Mouse (Mus musculus): Measurements from ENCODE around the gene Zbtb9. TPM values are rescaled to one million over a fixed set of nuclear protein-coding genes. Genes with fewer than 3 reads are reported as not detected.

Gene Zbtb9
- 6.2 and 8.2 TPM in 2 replicates for polyA plus RNA-seq (2015; fragmentation: Nextera tagmentation; extraction: Ambion mirVana)

DNA sequence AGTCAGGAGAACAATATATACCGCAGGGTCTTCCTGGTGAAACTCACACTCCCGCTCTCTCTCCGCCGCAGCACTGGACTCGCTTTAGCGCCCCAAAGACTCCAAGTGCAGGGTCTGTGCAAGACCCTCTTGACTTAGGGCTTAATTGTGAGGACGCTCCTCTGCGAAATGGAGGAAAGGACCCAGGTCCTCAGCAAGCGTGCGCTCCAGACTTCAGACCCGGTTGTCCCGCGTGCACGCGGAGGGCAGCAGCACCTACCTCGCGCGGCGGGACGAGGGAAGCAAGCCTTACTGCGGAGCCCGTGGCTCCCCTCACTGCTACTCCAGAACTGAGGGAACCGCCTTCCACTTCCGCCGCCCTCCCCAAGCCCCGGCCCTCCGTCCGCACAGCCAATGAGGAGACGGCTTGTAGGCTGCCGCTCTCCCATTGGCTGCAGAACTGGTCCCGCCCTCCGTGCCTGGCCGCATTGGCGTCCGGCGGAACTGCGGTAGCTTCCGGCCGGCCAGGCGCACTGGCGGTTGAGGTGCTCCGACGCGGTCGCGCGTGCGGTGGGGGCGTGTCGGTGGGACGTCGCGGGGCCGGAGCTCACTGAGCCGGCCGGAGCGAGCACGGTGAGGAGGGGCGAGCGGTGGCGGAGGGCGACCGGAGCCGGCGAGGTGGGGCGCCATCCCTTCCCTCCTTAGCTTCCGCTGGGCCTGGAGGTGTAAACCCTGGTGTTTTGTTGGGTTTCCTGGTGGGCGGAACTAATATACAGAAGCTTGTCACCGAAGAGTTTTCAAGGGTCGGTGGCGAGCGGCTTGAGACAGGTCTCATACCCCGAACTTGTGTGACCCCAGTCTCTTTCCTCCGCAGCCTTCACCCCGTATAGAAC lies at the start of gene Zbtb9:
Gene Zbtb9 (plus strand): TSS at position 465 of the 872 bp plus-strand sequence.

DNA sequence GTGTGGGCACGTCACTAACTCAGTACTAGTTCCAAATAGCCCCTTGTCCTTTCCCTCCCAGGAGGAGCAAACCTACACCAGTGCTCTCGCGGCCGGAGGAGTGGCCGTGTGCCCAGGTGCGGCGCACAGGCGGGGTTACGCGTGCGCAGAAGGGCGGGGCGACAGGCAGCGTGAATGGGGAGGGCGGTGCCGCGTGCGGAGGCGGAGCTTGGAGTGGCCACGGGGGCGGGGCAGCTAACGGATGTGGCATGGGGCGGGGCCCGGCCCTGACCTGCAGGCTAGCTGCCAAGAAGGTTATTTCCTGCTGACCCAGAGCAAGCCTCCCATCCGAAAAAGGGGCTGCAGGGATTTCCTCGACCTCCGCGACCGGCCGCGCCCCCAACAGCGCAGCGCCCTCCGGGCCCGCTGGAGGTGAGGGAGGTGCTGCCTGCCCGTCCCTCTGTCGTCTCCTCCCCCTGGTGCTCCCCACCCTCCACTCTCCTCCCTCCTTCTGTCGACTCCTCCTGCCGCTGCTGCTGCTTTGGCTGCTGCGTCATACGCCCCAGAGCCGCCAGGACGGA lies 40.0 kb upstream of the Zbtb9 start, which contains the start of gene Phf1:
Gene Phf1 (plus strand): TSS at position 214 of the 560 bp plus-strand sequence.

DNA sequence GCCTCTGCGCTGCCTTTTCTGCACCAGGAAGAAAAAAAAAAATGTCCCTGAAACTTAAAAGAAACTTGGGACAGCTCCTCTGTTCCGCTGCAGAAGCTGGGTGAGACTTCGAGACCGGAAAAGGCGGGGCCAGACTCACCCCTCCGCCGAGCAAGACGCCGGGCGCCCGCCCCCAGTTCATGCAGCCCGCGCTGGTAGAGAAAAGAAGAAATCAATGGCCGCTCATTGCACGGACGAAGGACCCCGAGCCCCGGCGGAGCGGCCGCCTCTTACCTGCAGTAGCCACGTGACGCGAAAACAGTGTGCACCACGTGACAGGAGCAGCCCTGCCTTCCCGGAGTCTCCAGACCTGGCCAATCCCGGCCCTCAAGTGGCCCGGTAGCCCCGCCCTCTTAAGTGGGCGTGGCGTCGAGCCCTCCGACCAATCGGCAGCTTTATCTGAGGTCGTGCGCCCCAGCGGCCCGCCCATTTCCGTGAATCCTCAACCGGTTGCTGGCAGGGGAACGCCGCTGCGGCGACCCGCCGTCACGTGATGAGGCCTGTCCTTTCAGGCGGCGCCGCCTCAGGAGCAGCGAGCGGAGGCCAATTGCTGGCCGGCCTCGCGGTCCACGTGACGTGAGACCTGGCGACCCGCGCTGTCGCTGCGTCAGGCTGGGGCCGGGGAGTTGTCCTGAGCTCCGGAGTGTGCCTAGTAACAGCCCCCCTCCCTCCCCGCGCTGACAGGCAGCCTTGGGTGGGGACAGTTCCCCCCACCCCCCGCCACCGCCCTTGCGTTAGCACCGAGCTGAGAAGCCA lies 33.6 kb upstream of the Zbtb9 start, which contains the start of gene Cuta:
Gene Cuta (minus strand): TSS at position 392 of the 795 bp plus-strand sequence.

DNA sequence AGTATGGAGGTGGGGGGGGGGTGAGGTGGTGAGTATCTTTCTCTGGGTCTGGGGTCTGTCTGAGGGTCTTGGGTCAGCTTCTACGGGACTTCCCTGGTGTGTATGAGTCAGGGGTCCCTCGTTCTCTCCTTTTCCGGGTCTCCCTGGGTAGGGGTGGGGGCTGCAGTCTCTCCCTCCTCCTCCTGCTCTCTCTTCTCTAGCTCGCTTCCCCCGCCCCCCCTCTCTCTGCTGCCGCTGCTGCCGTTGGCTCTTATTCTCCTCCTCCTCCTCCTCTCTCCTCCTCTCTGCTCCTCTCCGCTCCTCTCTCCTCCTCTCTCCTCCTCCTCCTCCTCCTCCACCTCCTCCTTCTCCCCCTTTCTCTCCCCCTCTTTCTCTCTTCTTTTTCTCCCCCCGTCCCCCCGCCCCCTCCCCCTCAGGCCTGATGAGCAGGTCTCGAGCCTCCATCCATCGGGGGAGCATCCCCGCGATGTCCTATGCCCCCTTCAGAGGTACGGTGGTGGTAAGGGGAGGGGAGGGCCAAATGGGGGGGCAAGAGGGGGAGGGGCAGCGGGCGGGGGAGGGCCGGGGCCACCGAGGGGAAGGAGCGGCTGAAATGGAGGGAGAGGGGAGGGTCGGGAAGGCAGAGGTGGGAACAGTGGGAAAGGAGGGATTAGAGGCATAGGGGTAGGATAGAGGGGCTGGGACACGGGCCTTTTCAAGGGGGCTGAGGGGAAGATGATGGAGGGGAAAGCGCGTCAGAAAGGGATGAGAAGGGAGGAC lies 31.8 kb upstream of the Zbtb9 start, which contains the start of gene Syngap1:
Gene Syngap1 (plus strand): TSS at position 223 of the 759 bp plus-strand sequence.

DNA sequence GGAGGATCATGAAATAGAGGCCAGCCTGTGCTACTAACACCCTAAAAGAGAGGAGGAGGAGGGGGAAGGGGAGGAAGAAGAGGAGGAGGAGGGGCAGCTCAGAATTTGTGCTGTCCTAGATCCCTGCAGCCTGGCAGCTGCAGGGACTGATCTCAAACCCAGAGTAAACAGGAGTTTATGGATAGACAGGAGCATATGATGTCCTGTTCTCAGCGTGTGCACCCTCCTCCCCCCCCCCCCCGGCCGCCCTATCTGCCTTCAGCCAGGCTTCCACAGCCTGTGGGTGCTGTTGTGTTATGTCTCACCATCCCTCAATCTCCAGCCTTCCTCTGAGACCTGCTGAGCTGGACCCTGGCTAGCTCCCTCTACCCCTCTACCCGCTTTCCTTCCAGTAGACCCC lies 55.9 kb downstream of the Zbtb9 start, which contains the start of gene Bak1:
Gene Bak1 (minus strand): TSS at position 101 of the 400 bp plus-strand sequence.

DNA sequence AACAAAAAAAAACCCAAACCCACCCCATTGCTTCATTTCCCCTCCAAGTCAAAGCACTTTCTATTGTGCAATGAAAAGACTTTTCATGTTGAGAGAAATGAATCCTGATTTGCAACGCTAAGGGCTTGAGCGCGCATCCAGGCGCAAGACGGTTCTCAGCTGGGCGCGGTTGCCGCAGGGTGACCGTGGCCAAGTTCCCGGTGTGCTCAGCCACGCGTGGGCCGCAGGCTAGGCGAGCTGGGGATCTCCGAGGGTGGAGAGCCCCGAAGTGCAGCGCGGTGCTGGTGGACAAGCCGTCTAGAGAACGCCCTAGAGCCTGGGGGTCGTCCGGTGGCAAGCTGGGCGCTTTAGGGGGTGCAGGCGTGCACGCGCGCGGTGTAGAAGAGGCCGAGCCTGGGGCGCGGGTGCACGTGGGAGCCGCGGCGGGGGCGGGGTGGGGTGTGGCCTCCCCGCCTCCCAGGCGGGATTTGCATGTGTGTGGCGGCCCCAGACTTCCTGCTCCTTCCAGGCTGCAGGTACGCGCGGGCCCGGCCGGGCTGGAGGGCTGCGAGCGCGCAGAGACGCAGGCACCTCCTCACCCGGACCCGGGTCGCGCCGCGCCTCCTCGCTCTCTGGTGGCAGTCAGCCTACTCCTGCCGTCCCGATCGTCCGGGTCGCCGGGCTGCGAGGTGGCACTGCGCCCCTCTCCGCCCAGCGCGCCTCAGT lies 84.0 kb downstream of the Zbtb9 start, which contains the start of gene Itpr3:
Gene Itpr3 (plus strand): TSS at position 493 of the 705 bp plus-strand sequence.

Small RNAs within 50 kb of the gene (microRNA-seq; reads per million reads assigned to microRNA genes)
- gene Mir3083 (ENCODE audit: borderline replicate concordance, insufficient number of aligned reads) (not detected), gene Mir6968 (ENCODE audit: borderline replicate concordance, insufficient number of aligned reads) (not detected)

Other genes with a start within 250 kb of the Zbtb9 start
- 28.5 and 29.8 TPM in 2 replicates for gene Bnip1, start 192.1 kb upstream of the Zbtb9 start, polyA plus RNA-seq (2015; fragmentation: Nextera tagmentation; extraction: Ambion mirVana)
- not detected in 2 replicates for gene Nkx2-5, start 128.2 kb upstream of the Zbtb9 start, polyA plus RNA-seq (2015; fragmentation: Nextera tagmentation; extraction: Ambion mirVana)
- gene Kifc5b, start 56.1 kb upstream of the Zbtb9 start, polyA plus RNA-seq (2015; fragmentation: Nextera tagmentation; extraction: Ambion mirVana) = 1.5 and 2.2 TPM in 2 replicates
- 15.3 and 21.3 TPM in 2 replicates for gene Phf1, start 40.1 kb upstream of the Zbtb9 start, polyA plus RNA-seq (2015; fragmentation: Nextera tagmentation; extraction: Ambion mirVana)
- gene Cuta, start 33.6 kb upstream of the Zbtb9 start, polyA plus RNA-seq (2015; fragmentation: Nextera tagmentation; extraction: Ambion mirVana) = 159 and 209 TPM in 2 replicates
- 0.65 and 0.99 TPM in 2 replicates for gene Syngap1, start 31.9 kb upstream of the Zbtb9 start, polyA plus RNA-seq (2015; fragmentation: Nextera tagmentation; extraction: Ambion mirVana)
- 4.3 and 5.3 TPM in 2 replicates for gene Bak1, start 55.8 kb downstream of the Zbtb9 start, polyA plus RNA-seq (2015; fragmentation: Nextera tagmentation; extraction: Ambion mirVana)
- 2.3 and 2.6 TPM in 2 replicates for gene Itpr3, start 84.1 kb downstream of the Zbtb9 start, polyA plus RNA-seq (2015; fragmentation: Nextera tagmentation; extraction: Ambion mirVana)
- gene Uqcc2, start 160.7 kb downstream of the Zbtb9 start, polyA plus RNA-seq (2015; fragmentation: Nextera tagmentation; extraction: Ambion mirVana) = 325 and 460 TPM in 2 replicates
- gene Ip6k3, start 194.6 kb downstream of the Zbtb9 start, polyA plus RNA-seq (2015; fragmentation: Nextera tagmentation; extraction: Ambion mirVana) = 0.36 and 0.72 TPM in 2 replicates
- 16.9 and 20.3 TPM in 2 replicates for gene Lemd2, start 231.3 kb downstream of the Zbtb9 start, polyA plus RNA-seq (2015; fragmentation: Nextera tagmentation; extraction: Ambion mirVana)

All from adrenal gland, postnatal 0 days (tissue).